Mouse (Mus musculus): ENCODE results near the gene Cops7a.

Cops7a gene

GRCm38 (mm10) chr6:124961021-124961420, 4.3 kb downstream of the Cops7a start:
- CTCF ChIA-PET: no interaction called here

DNA sequence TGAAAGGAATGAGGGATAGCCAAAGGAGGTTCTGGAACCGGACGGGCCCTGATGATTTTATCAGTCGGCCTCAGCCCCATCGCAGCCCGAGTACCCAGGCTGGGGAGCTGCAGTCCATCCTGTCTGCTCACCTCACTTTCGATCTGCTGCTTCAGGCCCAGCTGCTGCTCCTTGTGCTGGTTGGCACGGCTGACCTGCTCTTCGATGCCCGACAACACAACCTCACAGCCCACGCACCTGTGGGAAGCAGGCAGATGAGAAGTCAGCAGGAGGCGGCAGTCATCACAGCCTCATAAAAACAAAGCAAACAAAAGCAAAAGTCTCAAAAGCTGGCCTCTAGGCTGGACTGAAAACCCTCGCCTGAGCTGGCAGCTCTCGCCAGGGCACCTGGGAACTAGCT, 5.4 kb downstream of the Cops7a start:
- CTCF ChIA-PET: interaction anchor here (0.6 kb wide), 1 partner anchor 44 kb away, joined by 36 read pairs; no protein-coding TSS in a partner anchor

GRCm38 (mm10) chr6:124958127-124958526, 7.2 kb downstream of the Cops7a start:
- CTCF ChIA-PET: no interaction called here

- CTCF ChIA-PET: interaction anchor here (0.7 kb wide), 1 partner anchor 164 kb away, joined by 3 read pairs; no protein-coding TSS in a partner anchor
These were observed 10.1 kb downstream of the Cops7a start for GRCm38 (mm10) chr6:124955212-124955611.

DNA sequence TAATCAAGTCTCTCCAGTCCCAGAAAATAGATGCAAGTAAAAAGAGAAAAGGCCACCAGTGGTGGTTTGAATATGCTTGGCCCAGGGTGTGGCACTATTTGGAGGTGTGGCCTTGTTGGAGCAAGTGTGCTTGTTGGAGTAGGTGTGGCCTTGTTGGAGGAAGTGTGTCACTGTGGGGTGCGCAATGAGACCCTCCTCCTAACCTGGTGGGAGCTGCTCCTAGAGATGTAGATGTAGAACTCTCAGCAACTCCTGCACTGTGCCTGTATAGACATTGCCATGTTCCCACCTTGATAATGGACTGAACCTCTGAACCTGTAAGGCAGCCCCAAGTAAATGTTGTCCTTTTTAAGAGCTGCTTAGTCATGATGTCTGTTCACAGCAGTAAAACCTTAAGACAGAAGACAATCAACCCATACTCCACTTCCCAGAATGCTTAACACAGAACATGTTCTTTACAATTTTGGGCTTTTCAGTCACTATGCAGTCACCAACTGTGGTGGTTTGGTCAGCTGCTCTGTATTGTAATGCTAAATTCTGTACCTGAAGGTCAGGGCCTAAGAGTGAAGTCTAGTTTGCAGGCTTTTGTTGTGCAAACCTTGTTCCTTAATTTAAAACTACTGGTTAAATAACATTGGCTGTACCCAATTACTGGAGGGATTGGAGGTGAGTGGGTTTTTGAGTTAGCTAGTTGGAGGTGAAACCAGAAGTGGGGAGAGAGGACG, 11.2 kb downstream of the Cops7a start:
- CTCF ChIA-PET: interaction anchor here (0.7 kb wide), 1 partner anchor 165 kb away, joined by 3 read pairs; no protein-coding TSS in a partner anchor

- CTCF ChIA-PET: no interaction called here
These were observed 21.8 kb downstream of the Cops7a start for GRCm38 (mm10) chr6:124943526-124943925.

DNA sequence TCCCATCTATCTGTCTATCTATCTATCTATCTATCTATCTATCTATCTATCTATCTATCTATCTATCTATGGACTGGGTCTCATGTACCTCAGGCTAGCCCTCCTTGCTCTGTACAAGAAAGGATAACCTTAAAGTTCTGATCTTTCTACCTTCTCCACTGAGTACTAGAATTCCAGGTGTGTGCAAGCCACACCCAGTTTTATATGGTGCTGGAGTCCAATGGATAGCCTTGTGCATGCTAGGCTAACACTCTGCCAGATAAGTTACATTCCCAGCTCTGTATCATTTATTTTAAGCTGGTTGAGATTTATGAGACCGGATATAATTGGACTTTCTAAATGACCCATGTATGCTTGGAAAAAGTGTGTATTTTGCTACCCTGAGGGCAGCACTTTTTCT, 23.7 kb downstream of the Cops7a start:
- CTCF ChIA-PET: no interaction called here

GRCm38 (mm10) chr6:124938554-124938953, 26.8 kb downstream of the Cops7a start:
- CTCF ChIA-PET: no interaction called here

DNA sequence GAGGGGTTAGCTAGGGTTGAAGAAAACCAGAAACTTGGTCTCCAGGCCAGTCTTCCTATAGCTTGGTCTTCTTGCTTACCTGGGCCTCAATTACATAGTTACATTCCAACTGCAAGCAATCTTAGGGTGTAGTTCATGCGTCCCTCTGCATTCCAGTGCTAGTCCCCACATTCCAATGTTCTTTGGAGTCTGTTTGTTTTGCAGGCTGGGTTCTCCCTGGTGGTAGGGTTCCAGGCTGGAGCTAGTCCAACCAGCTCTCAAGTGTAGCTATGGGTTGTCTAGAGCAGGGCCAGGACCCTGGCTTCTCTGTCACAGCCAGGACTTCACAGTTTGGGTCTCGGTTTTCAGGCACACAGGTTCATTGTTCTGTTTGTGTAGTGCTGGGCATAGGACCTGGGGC, 27.8 kb downstream of the Cops7a start:
- CTCF ChIA-PET: no interaction called here

- CTCF ChIA-PET: interaction anchor here (0.7 kb wide), 1 partner anchor 36 kb away, joined by 3 read pairs; no protein-coding TSS in a partner anchor
These were observed 28.7 kb downstream of the Cops7a start for GRCm38 (mm10) chr6:124936681-124937080.

GRCm38 (mm10) chr6:124934670-124935069, 30.7 kb downstream of the Cops7a start:
- CTCF ChIA-PET: no interaction called here

GRCm38 (mm10) chr6:124933127-124933526, 32.2 kb downstream of the Cops7a start:
- CTCF ChIA-PET: interaction anchor here (0.5 to 0.8 kb wide), 4 partner anchors 15 to 168 kb away, joined by 3 to 10 read pairs (median 6); no protein-coding TSS in a partner anchor

DNA sequence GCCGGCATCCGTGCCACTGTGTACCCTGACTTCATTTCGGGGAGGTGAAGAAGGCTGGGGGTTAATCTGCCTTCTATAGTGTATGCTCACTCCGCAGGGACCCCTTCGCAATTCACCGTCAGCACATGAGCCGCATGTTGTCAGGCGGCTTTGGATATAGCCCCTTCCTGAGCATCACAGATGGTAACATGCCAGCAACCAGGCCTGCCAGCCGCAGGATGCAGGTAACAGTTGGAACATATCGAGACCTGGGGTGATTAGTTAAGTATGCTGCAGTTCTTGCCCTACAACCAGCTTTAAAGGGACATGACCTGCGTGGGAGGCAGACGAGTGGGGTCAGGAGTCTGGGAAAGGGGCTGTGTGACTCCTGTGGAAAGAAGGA, 33.0 kb downstream of the Cops7a start:
- CTCF ChIA-PET: interaction anchor here (0.5 kb wide), 1 partner anchor 77 kb away, joined by 3 read pairs; the partner anchor contains the start of gene Zfp384

GRCm38 (mm10) chr6:124931525-124932313, 33.6 kb downstream of the Cops7a start:
- CTCF ChIA-PET: interaction anchor here (0.5 to 1.0 kb wide), 2 partner anchors 34 to 77 kb away, joined by 3 to 8 read pairs; partner anchors contain the start of genes Cops7a and Zfp384

GRCm38 (mm10) chr6:124930754-124931524, 34.4 kb downstream of the Cops7a start, which contains the start of gene Mlf2:
Mlf2 (plus strand) TSS chr6:124931386.
- CTCF ChIA-PET: interaction anchor here (0.9 to 1.9 kb wide), 3 partner anchors 13 to 34 kb away, joined by 3 to 8 read pairs (median 7); partner anchors contain the start of gene Cops7a

DNA sequence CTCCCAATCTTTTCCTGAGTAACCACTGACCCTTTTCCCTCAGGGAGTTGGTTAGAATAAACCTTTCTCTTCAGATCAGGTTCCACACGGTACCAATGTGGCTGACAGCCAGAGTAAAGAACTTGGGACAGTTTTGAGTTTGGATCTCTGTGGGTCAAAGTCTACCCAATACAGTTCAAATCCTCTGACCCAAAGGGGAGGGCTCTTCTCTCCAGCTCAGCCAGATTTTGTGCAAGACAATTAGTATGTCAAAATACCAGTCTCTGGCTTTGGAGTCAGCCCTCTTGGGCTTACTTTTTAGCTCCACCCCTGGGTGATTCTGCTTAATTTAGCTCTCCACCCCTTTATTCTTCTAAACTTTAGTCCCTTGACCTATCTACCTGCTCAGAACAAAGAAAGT, 35.1 kb downstream of the Cops7a start:
- CTCF ChIA-PET: interaction anchor here (0.9 to 1.9 kb wide), 2 partner anchors 12 to 26 kb away, joined by 3 to 7 read pairs; no protein-coding TSS in a partner anchor

- CTCF ChIA-PET: interaction anchor here (0.6 kb wide), 1 partner anchor 126 kb away, joined by 3 read pairs; no protein-coding TSS in a partner anchor
These were observed 39.4 kb downstream of the Cops7a start for GRCm38 (mm10) chr6:124925941-124926340.

DNA sequence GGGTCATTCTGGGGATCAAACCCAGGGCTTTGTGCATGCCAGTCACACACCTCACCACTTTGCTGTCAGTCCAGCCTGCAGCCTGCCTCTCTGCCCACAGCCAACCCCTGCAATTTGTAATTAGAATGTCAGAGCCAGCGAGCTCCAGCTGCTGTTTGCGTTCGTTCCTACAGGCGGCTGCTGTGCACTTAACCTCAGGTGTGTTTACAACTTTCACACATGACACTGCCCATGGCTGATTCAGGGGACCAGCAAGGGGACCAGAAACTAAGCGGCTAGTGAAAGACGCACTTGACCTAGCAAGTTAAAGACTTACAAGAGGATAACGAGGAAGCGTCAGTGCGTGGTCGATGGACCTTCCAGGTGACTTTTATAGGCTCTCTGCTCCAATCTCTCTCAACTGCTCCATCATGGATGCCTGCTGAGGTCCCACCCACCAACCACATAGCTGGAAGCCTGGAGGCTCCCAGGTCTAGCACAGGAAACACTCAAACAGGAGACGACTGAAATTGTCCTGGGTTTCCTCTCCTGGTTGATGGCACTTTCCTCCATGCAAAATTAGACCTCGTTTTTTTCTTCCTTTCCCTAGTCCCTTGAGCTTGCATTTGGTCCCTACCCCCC, 40.1 kb downstream of the Cops7a start:
- CTCF ChIA-PET: interaction anchor here (0.6 kb wide), 1 partner anchor 126 kb away, joined by 3 read pairs; no protein-coding TSS in a partner anchor

DNA sequence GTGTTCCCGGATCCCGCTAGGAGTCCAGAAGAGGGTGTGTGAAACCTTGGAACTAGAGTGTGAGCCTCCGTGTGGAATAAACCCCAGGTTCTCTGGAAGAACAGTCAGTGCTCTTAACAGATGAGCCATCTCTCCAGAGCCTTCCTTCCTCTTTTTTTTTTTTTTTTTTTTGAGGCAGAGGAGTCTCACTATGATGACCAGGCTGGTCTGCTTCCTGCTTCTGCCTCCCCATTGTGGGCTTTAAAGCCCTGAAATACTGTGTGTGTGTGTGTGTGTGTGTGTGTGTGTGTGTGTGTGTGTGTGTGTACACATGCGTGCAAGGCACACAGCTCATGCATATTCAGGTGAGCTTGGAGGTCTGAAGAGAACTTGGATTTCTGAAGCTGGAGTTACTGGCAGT, 43.8 kb downstream of the Cops7a start:
- CTCF ChIA-PET: no interaction called here

- CTCF ChIA-PET: interaction anchor here (0.7 kb wide), 1 partner anchor 29 kb away, joined by 6 read pairs; no protein-coding TSS in a partner anchor
These were observed 44.8 kb downstream of the Cops7a start for GRCm38 (mm10) chr6:124920318-124921085.
